Mouse (Mus musculus) heart, postnatal 0 days (tissue): Measurements from ENCODE around the gene Zfand3.

Experiments
- CTCF ChIP-seq: IDR thresholded peaks from 2 replicates; pipeline ENCODE4 v1.5.1; 2016; ENCODE audit warnings: antibody characterized with exemption, control low read depth, low read depth
- EP300 ChIP-seq: IDR thresholded peaks from 2 replicates; pipeline ENCODE4 v1.6.1; 2016; ENCODE audit warnings: antibody characterized with exemption, low read depth

- no peak for TF ChIP-seq CTCF
- no peak for TF ChIP-seq EP300
Observed at GRCm38 (mm10) chr17:30097156-30097555, 92.6 kb downstream of the Zfand3 start.
